Mouse (Mus musculus) lung, adult 18-20 months (tissue): ENCODE measurements around the gene Adprh.
"Not testable (repeated sequence)": the region's sequence is repeated elsewhere in the genome, so short reads cannot be mapped to it uniquely, and the experiment has no call there.

Source experiments
- DNase-seq, 2 experiments: peaks; one replicate each; pipeline ENCODE4 v3.0.0; 2022; ENCODE audit warnings: mixed read lengths in 2 of 2

Adprh gene

GRCm38 (mm10) chr16:38452442-38453202 is at the start of gene Adprh:
TSS of gene Adprh (minus strand) at chr16:38452703.
- DNase-seq = peak; percentile 96 to 97

- no peak for DNase-seq
These were observed 44.2 kb upstream of the Adprh start for GRCm38 (mm10) chr16:38496604-38497140.

- DNase-seq = no peak
These were observed 41.4 kb upstream of the Adprh start for GRCm38 (mm10) chr16:38493890-38494289.

GRCm38 (mm10) chr16:38492551-38492950 is 40.0 kb upstream of the Adprh start:
- DNase-seq = no peak

- DNase-seq = peak in 1 of 2 experiments; percentile 27
These were observed 31.2 kb upstream of the Adprh start for GRCm38 (mm10) chr16:38483582-38484309.

- peak; percentile 30 to 32 for DNase-seq
These were observed 30.5 kb upstream of the Adprh start for GRCm38 (mm10) chr16:38482780-38483562.

- DNase-seq = no peak
These were observed 28.8 kb upstream of the Adprh start for GRCm38 (mm10) chr16:38481327-38481726.

GRCm38 (mm10) chr16:38478296-38478695 is 25.8 kb upstream of the Adprh start:
- no peak for DNase-seq

GRCm38 (mm10) chr16:38477241-38477608 is 24.7 kb upstream of the Adprh start:
- DNase-seq = not testable (repeated sequence)

GRCm38 (mm10) chr16:38476312-38477240 is 24.1 kb upstream of the Adprh start:
- DNase-seq = peak; percentile 27 to 54

- DNase-seq = no peak
These were observed 23.3 kb upstream of the Adprh start for GRCm38 (mm10) chr16:38475681-38476311.

GRCm38 (mm10) chr16:38474677-38475286 is 22.3 kb upstream of the Adprh start:
- no peak for DNase-seq

- no peak for DNase-seq
These were observed 21.2 kb upstream of the Adprh start for GRCm38 (mm10) chr16:38473661-38474060.

GRCm38 (mm10) chr16:38472507-38472873 is 20.0 kb upstream of the Adprh start:
- no peak for DNase-seq

- no peak for DNase-seq
These were observed 19.4 kb upstream of the Adprh start for GRCm38 (mm10) chr16:38471697-38472506.

GRCm38 (mm10) chr16:38469437-38469836 is 16.9 kb upstream of the Adprh start:
- no peak for DNase-seq

- DNase-seq = no peak
These were observed 16.2 kb upstream of the Adprh start for GRCm38 (mm10) chr16:38468706-38469018.

- DNase-seq = no peak
These were observed 15.6 kb upstream of the Adprh start for GRCm38 (mm10) chr16:38467917-38468705.
